Mouse (Mus musculus) lung, postnatal 25 days (tissue): ENCODE data around the gene Th.

Source experiments
- DNase-seq: peaks from one replicate; pipeline ENCODE4 v3.0.0; 2022; ENCODE audit warnings: low spot score

The Th gene

DNA sequence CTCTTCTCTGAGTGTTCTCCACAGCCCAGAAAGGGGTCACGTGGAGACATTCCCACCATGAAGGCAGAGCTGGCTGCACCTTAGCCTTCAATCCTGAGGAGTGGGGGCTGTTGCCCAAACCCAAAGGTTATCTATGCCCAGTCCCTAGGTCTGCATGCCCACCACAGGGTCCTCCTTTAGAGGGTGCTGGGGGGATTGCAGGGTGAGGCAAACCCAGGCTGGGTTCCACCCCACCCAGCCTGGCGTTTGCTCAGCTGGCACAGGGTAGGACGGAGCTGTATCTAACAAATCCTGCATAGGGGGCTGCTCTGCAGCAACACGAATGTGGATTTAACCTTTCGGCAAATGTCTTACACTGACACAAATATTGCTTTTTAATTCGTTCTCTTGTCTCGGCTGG lies 29.2 kb downstream of the Th start:
- no peak for DNase-seq

DNA sequence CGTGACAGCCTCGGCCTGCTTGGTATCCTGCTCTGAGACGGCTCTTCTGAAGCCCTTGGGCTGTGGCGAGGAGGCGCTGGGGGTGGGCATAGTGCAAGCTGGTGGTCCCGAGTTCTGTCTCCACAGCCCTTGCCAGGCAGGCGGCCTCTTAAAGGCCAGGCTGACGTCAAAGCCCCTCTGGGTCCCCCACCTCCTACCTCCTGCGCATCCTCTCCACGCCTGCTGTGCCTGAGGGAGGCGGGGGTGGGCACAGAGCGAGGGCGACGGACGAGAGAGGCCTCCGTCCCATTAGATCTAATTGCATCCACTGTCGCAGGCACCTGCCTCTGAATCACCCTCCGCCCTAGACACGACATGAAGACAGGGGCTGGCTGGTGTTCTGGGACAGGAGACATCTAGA lies 31.1 kb downstream of the Th start:
- DNase-seq, result no peak

DNA sequence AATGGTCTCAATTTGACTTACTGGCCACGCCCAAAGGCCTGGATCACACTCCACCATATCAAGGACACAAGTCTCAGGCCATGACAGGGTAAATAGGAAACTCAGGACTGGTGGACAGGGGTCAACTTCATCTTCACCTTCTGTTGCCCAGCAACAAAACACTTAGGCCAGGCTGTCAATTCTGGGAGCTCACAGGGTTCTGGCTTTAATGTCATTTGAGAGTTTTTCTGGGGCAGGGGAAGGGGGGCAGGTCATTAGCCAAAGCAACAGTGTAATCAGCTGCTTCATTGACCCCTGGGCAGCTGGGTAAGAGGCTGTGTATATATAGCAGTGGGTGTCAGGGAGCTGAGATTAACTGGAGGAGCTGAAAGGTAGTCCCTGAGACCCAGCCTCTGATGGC lies 33.5 kb downstream of the Th start:
- DNase-seq, result no peak

DNA sequence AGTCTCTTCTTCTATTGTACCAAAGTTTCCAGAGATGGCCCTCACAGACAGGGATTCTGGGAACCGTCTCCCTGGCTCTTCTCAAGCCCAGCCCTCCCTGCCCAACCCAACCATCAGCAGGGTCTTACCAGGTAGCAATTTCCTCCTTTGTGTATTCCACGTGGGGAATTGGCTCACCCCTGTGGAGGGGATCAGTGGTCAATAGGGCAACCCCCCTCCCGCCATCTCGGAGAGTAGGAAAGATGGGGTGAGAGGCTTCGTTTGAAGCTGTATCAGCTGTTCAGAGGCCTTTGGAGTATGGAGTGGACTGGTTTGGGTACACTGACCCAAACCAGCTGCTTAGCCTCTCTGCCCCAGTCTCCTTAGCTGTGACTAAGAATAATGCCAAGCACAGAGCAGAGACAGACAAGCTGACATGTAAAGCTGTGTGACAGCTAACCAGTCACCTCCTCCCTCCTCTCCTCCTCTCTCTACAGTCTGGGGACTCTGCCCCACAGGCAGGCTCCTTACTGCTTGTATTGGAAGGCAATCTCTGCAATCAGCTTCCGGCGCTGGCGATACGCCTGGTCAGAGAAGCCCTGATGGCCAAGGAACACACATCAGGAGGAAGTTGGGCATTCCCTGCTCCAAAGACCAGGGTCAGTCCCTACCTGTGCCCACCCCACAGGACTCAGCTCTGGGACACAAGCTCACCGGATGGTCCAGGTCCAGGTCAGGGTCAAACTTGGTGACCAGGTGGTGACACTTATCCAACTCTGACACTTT lies 34.8 kb downstream of the Th start:
- no peak for DNase-seq

DNA sequence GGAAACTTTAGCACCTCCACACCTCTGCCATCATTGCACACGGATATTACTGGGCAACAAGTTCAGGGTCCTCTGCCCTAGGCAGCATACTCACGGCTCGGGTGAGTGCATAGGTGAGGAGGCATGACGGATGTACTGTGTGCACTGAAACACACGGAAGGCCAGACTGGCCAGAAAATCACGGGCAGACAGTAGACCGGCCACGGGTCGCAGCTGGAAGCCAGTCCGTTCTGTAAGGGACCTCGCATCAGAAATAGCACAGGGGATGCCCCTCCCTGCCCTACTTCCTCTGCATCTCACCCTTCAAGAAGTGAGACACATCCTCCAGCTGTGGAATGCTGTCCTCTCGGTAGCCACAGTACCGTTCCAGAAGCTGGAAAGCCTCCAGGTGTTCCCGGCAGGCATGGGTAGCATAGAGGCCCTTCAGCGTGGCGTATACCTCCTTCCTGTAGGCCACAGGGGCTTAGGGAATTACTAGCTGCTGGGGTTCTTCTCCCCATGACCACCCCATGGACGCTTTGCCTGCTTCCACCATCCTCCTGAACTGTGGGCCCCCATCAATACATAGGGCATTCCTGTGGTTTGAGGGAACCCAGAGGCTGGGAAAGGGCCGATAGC lies 35.6 kb downstream of the Th start:
- DNase-seq, result no peak

DNA sequence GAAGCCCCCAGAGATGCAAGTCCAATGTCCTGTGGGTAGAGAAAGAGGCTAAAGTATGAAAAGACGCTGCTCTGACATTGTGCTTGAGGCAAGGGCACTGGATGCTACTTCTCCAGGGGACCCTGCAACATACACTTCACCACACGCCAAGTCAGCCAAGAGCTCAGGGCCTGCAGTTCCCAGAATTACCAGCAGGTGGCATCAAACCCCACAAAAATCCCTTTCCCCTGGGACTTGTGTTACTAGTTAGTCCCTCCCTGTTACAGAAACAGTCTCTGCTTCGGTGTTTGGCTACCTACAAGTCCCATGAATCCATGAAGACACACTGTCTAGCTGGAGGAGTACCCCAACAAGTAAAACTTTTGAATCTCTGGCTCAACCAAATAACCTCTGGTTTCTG lies 36.3 kb downstream of the Th start:
- peak; percentile 67 for DNase-seq

DNA sequence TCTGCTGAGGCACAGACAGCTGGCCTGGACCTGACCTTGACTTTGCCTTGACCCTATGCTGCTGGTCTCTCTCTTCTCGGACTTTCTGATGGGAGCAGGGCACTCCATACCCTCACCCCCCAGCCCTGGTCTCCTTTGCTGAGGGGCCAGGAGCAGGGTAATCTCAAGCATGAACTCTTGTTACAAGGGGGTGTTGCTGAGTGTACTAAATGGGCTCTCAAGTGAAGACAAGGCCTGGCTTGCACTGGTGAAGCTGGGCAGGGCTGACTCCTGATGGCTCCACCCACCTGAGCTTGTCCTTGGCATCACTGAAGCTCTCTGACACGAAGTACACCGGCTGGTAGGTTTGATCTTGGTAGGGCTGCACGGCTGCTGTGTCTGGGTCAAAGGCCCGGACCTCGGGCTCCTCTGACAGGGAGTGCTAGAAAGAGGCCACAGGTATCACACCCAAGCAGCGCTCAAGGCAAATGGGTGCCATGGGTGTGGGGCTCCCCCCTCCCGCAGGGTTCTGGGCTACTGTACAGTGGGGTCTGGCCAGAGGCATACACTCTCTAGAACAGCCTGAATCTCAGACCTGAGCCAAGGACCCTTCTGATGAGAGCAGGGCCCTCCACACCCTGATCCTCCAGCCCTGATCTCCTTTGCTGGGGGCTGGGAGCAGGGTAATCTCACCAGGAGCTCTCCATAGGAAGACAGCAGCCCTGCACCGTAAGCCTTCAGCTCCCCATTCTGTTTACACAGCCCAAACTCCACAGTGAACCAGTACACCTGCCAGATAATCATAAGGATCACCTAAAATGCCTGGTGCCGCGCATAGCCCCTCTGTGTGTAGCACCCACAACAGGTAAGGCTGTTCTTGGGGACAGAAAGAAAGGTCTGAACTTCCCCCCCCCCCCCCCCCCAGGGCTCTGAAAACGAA lies 36.9 kb downstream of the Th start:
- DNase-seq, result no peak

DNA sequence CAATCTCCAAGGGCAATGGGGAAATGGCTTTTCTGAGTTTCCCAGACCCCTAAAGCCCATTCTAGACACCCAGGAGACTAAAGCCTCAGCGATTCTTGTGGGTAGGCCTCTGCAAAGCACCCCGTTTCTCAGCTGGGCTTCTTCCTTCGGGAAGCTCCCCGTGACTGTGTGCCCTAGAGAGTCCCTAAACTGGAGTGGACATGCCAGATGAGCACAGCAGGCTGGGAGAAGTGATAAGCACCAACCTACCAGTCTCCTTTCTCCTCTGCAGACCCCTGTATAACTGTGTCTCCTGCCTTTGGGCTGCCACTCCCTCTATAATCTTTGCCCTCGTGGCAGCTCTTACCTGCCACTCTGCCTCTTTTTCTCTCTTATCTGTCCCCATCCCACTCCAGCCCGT lies 37.6 kb downstream of the Th start:
- DNase-seq, result no peak

DNA sequence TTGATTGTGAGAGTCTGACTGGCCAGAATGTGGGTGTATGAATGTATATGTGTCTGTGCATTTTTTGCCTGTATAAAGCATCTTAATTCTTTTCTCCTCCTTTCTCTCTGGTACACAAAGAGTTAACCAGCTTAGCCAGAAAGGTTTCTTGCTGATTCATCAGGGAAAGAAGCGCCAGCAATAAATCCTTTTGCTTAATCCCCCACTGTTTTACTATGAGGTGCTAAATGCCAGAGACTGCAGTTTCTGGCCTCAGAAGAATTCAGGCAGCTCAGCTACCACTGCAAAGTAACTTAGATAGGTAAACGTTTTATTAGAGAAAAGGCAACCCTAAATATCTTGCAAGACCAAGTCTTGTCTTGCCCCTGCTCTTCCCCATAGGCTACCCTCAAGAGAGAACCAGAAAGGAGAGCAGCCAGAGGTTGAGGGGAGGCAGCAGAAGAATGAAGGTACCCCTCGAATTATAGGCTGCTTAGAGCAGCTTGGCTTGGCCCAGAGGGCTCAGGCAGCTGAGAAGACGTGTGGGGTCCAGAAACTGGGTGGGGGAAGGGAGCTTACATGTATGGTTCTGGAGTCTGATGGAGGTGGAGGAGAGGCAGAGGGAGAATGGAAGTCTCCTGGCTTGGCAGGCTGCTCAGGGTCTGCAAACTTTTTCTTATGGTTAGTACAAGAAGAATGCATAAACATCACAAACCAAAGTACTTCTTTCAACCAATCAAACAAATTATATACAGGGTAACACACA lies 61.3 kb downstream of the Th start:
- no peak for DNase-seq

DNA sequence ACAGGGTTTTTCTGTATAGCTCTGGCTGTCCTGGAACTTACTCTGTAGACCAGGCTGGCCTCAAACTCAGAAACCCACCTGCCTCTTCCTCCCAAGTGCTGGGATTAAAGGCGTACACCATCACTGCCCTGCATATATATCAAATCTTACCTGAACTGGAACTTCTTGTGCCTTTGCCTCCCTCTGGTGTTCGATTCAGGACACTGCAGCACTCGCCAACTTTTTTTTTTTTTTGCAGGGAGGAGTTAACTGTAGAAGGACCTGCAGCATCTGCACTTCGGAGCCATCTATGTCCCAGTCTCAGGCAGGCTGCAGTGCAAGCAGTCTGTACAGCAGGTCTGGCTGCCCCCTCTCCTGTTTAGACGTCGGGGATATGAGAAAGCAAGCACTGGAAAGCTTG lies 80.2 kb downstream of the Th start:
- DNase-seq, result peak; percentile 4
